Mouse (Mus musculus) heart, adult 2 months (tissue): Measurements from ENCODE around the gene Fscn3.

Experiments used
- CTCF ChIP-seq: fragments of 200-600 bp; IDR thresholded peaks from 2 replicates; pipeline ENCODE4 v1.8.1; 2022; ENCODE audit warnings: antibody characterized with exemption, mild to moderate bottlenecking, moderate library complexity
- POLR2A ChIP-seq: fragments of 200-500 bp; IDR thresholded peaks from 2 replicates; pipeline ENCODE4 v1.6.1; 2011; ENCODE audit warnings: mild to moderate bottlenecking, low read depth, low read length, control low read depth; ENCODE audit not compliant: insufficient read depth

GRCm38 (mm10) chr6:28385169-28385568 is 42.4 kb upstream of the Fscn3 start:
- no peak for TF ChIP-seq POLR2A
- TF ChIP-seq CTCF, result no peak
